Mouse (Mus musculus) forebrain, postnatal 0 days (tissue): ENCODE measurements at regions not wholly inside any gene's neighbourhood (a gene's known extent, or its start where the extent isn't known, plus 50 kb on each side); places are given as distances from the start of the nearest gene placed in this dataset.
A peak's percentile ranks its signal among the peaks of the same experiment; 100 is the strongest.

Experiments
- ATAC-seq: fragments of 200-750 bp; cut with Nextera tagmentation; 2 replicates; pipeline ENCODE4 v1.8.0; 2017; ENCODE audit warnings: mild to moderate bottlenecking, moderate library complexity
- DNase-seq: peaks from one replicate; pipeline ENCODE4 v3.0.0-alpha.2; 2015
- H3K27ac ChIP-seq: fragments of 300-500 bp; sonication (generic); 2 replicates; pipeline ENCODE4 v1.5.1; 2014; ENCODE audit warnings: low read depth, mild to moderate bottlenecking, antibody characterized with exemption, low read length, moderate library complexity, mixed read lengths
- H3K27me3 ChIP-seq: fragments of 300-500 bp; sonication (generic); 2 replicates; pipeline ENCODE4 v1.6.1; 2014; ENCODE audit warnings: mild to moderate bottlenecking, low read length, mixed read lengths; ENCODE audit not compliant: insufficient read depth
- H3K36me3 ChIP-seq: fragments of 300-500 bp; sonication (generic); 2 replicates; pipeline ENCODE4 v1.6.1; 2014; ENCODE audit warnings: mild to moderate bottlenecking, moderate library complexity; ENCODE audit not compliant: insufficient read depth
- H3K4me1 ChIP-seq: fragments of 300-500 bp; sonication (generic); 2 replicates; pipeline ENCODE4 v1.6.1; 2014; ENCODE audit warnings: antibody characterized with exemption; ENCODE audit not compliant: insufficient read depth
- H3K4me2 ChIP-seq: fragments of 300-500 bp; sonication (generic); 2 replicates; pipeline ENCODE4 v1.6.1; 2014; ENCODE audit warnings: low read depth, mild to moderate bottlenecking, moderate library complexity
- H3K4me3 ChIP-seq: fragments of 300-500 bp; sonication (generic); 2 replicates; pipeline ENCODE4 v1.5.1; 2014; ENCODE audit warnings: low read depth, low read length, mixed read lengths
- H3K9ac ChIP-seq: fragments of 300-500 bp; sonication (generic); 2 replicates; pipeline ENCODE4 v1.6.1; 2014; ENCODE audit warnings: mild to moderate bottlenecking
- H3K9me3 ChIP-seq: fragments of 300-500 bp; sonication (generic); 2 replicates; pipeline ENCODE4 v1.6.1; 2016; ENCODE audit warnings: low read length
- CTCF ChIP-seq: sonication (generic); IDR thresholded peaks from 2 replicates; pipeline ENCODE4 v1.5.1; 2016; ENCODE audit warnings: antibody characterized with exemption, control low read depth, low read depth
- WGBS: fragments of 180-500 bp; shearing (Covaris S2); extraction: QIAGEN DNeasy Blood & Tissue Kit; methylation state at CpG from one replicate; pipeline ENCODE4 v1.1.7; 2014; 5-methylcytosine and 5-hydroxymethylcytosine counted together

- H3K4me3 ChIP-seq = no peak overlapping the region
- no peaks in the 10 kb centered on the region for H3K4me1 ChIP-seq
- no peak for TF ChIP-seq CTCF
- no peaks in the 10 kb centered on the region for H3K36me3 ChIP-seq
- no peak overlapping the region for H3K27ac ChIP-seq
- DNase-seq = no peak
- WGBS = 55% methylated on average over 5 of the region's 5 CpGs
- no peak overlapping the region for H3K9ac ChIP-seq
- no peaks in the 10 kb centered on the region for H3K27me3 ChIP-seq
- no peak for ATAC-seq
- H3K4me2 ChIP-seq = no peak overlapping the region
- H3K9me3 ChIP-seq = no peaks in the 10 kb centered on the region
Observed at GRCm38 (mm10) chr11:111957721-111958287, 824.2 kb upstream of the Sox9 start.

- Histone ChIP-seq H3K9ac (no peak overlapping the region), H3K36me3 (no peaks in the 10 kb centered on the region), H3K4me2 (no peak overlapping the region), H3K4me1 (no peaks in the 10 kb centered on the region; the same call in 1 of the 2 replicates), H3K4me3 (no peak overlapping the region), H3K27ac (no peak overlapping the region), H3K9me3 (no peaks in the 10 kb centered on the region), H3K27me3 (no peaks in the 10 kb centered on the region)
- DNase-seq (no peak), ATAC-seq (no peak)
- TF ChIP-seq CTCF = no peak
- WGBS = 62% methylated on average over 10 of the region's 10 CpGs
Observed at GRCm38 (mm10) chr11:111961047-111961837, 820.8 kb upstream of the Sox9 start.

GRCm38 (mm10) chr11:111961846-111962245 lies 820.2 kb upstream of the Sox9 start:
- Histone ChIP-seq H3K9me3 (no peaks in the 10 kb centered on the region), H3K4me3 (no peak overlapping the region), H3K27me3 (no peaks in the 10 kb centered on the region), H3K27ac (no peak overlapping the region), H3K36me3 (no peaks in the 10 kb centered on the region), H3K4me2 (no peak overlapping the region), H3K4me1 (no peaks in the 10 kb centered on the region; the same call in 1 of the 2 replicates), H3K9ac (no peak overlapping the region)
- 40% methylated on average over 2 of the region's 2 CpGs for WGBS
- DNase-seq (peak; percentile 16), ATAC-seq (no peak)
- TF ChIP-seq CTCF = no peak

GRCm38 (mm10) chr11:111964066-111964465 lies 818.0 kb upstream of the Sox9 start:
- ATAC-seq (no peak), DNase-seq (no peak)
- H3K4me3 ChIP-seq = no peak overlapping the region
- no peaks in the 10 kb centered on the region for H3K9me3 ChIP-seq
- H3K36me3 ChIP-seq = no peaks in the 10 kb centered on the region
- no peak overlapping the region for H3K9ac ChIP-seq
- no peak overlapping the region for H3K27ac ChIP-seq
- H3K4me2 ChIP-seq = no peak overlapping the region
- 36% methylated on average over 6 of the region's 6 CpGs for WGBS
- no peaks in the 10 kb centered on the region; the same call in 1 of the 2 replicates for H3K4me1 ChIP-seq
- no peak for TF ChIP-seq CTCF
- H3K27me3 ChIP-seq = no peaks in the 10 kb centered on the region

GRCm38 (mm10) chr11:111966401-111966800 lies 815.6 kb upstream of the Sox9 start:
- 94% methylated on average over 3 of the region's 3 CpGs for WGBS
- ATAC-seq (no peak), DNase-seq (no peak)

GRCm38 (mm10) chr11:111971001-111971400 lies 811.0 kb upstream of the Sox9 start:
- Histone ChIP-seq H3K36me3 (no peaks in the 10 kb centered on the region), H3K4me2 (no peak overlapping the region), H3K4me3 (no peak overlapping the region), H3K9ac (no peak overlapping the region), H3K4me1 (no peaks in the 10 kb centered on the region), H3K27me3 (no peaks in the 10 kb centered on the region), H3K27ac (no peak overlapping the region), H3K9me3 (no peaks in the 10 kb centered on the region)
- no peak for TF ChIP-seq CTCF
- ATAC-seq (no peak), DNase-seq (no peak)
- WGBS = 95% methylated on average over 4 of the region's 4 CpGs

More at GRCm38 (mm10) chr11:111966401-111966800, 815.6 kb upstream of the Sox9 start:
- Histone ChIP-seq H3K9ac (no peak overlapping the region), H3K9me3 (no peaks in the 10 kb centered on the region), H3K4me1 (no peaks in the 10 kb centered on the region; the same call in 1 of the 2 replicates), H3K36me3 (no peaks in the 10 kb centered on the region), H3K27me3 (no peaks in the 10 kb centered on the region), H3K4me2 (no peak overlapping the region), H3K4me3 (no peak overlapping the region), H3K27ac (no peak overlapping the region)
- TF ChIP-seq CTCF = no peak

GRCm38 (mm10) chr11:111978667-111979066 lies 803.4 kb upstream of the Sox9 start:
- DNase-seq = no peak
- Histone ChIP-seq H3K27me3 (no peaks in the 10 kb centered on the region), H3K9ac (no peak overlapping the region), H3K4me1 (no peaks in the 10 kb centered on the region), H3K36me3 (no peaks in the 10 kb centered on the region), H3K9me3 (no peaks in the 10 kb centered on the region), H3K4me2 (no peak overlapping the region), H3K27ac (no peak overlapping the region), H3K4me3 (no peak overlapping the region)
- no peak for ATAC-seq
- WGBS = 92% methylated on average over 4 of the region's 4 CpGs
- no peak for TF ChIP-seq CTCF
